Mouse (Mus musculus): ENCODE measurements around the gene Cdc27. TPM values are rescaled to one million over a fixed set of nuclear protein-coding genes. Genes with fewer than 3 reads are reported as not detected.
A peak's percentile ranks its signal among the peaks of the same experiment; 100 is the strongest.

Gene Cdc27
- total RNA-seq (2017): 28.5 and 39.0 TPM in 2 replicates

- peak; percentile 98 for ATAC-seq (ENCODE audit: extremely low read depth, insufficient number of reproducible peaks, low FRiP score, poor library complexity, severe bottlenecking)
Measured at GRCm38 (mm10) chr11:104550406-104550974, at the start of gene Cdc27, which contains the start of gene Myl4. Gene Cdc27 (minus strand): TSS chr11:104550620. Gene Myl4 (plus strand): TSS chr11:104550663.

GRCm38 (mm10) chr11:104599265-104599945, 49.0 kb upstream of the Cdc27 start:
- no peak for ATAC-seq (ENCODE audit: extremely low read depth, insufficient number of reproducible peaks, low FRiP score, poor library complexity, severe bottlenecking)

GRCm38 (mm10) chr11:104596365-104596764, 45.9 kb upstream of the Cdc27 start:
- 0 out of 2 replicates have a peak, but pooled peaks have one; percentile 9 for ATAC-seq (ENCODE audit: extremely low read depth, insufficient number of reproducible peaks, low FRiP score, poor library complexity, severe bottlenecking)

- no peak for ATAC-seq (ENCODE audit: extremely low read depth, insufficient number of reproducible peaks, low FRiP score, poor library complexity, severe bottlenecking)
Measured at GRCm38 (mm10) chr11:104592066-104592835, 41.8 kb upstream of the Cdc27 start.

GRCm38 (mm10) chr11:104590148-104590547, 39.7 kb upstream of the Cdc27 start:
- ATAC-seq (ENCODE audit: extremely low read depth, insufficient number of reproducible peaks, low FRiP score, poor library complexity, severe bottlenecking): peak; percentile 98

GRCm38 (mm10) chr11:104589570-104589969, 39.1 kb upstream of the Cdc27 start:
- ATAC-seq (ENCODE audit: extremely low read depth, insufficient number of reproducible peaks, low FRiP score, poor library complexity, severe bottlenecking): no peak

GRCm38 (mm10) chr11:104588513-104588912, 38.1 kb upstream of the Cdc27 start:
- ATAC-seq (ENCODE audit: extremely low read depth, insufficient number of reproducible peaks, low FRiP score, poor library complexity, severe bottlenecking): no peak

GRCm38 (mm10) chr11:104587904-104588303, 37.5 kb upstream of the Cdc27 start:
- no peak for ATAC-seq (ENCODE audit: extremely low read depth, insufficient number of reproducible peaks, low FRiP score, poor library complexity, severe bottlenecking)

- ATAC-seq (ENCODE audit: extremely low read depth, insufficient number of reproducible peaks, low FRiP score, poor library complexity, severe bottlenecking): no peak
Measured at GRCm38 (mm10) chr11:104585495-104585894, 35.1 kb upstream of the Cdc27 start.

GRCm38 (mm10) chr11:104582630-104583364, 32.4 kb upstream of the Cdc27 start:
- peak; percentile 84 for ATAC-seq (ENCODE audit: extremely low read depth, insufficient number of reproducible peaks, low FRiP score, poor library complexity, severe bottlenecking)

- ATAC-seq (ENCODE audit: extremely low read depth, insufficient number of reproducible peaks, low FRiP score, poor library complexity, severe bottlenecking): no peak
Measured at GRCm38 (mm10) chr11:104582308-104582606, 31.8 kb upstream of the Cdc27 start.

- peak; percentile 36; the same call in 1 of the 2 replicates for ATAC-seq (ENCODE audit: extremely low read depth, insufficient number of reproducible peaks, low FRiP score, poor library complexity, severe bottlenecking)
Measured at GRCm38 (mm10) chr11:104581446-104582307, 31.3 kb upstream of the Cdc27 start.

GRCm38 (mm10) chr11:104580606-104581005, 30.2 kb upstream of the Cdc27 start:
- no peak for ATAC-seq (ENCODE audit: extremely low read depth, insufficient number of reproducible peaks, low FRiP score, poor library complexity, severe bottlenecking)

GRCm38 (mm10) chr11:104580091-104580490, 29.7 kb upstream of the Cdc27 start:
- ATAC-seq (ENCODE audit: extremely low read depth, insufficient number of reproducible peaks, low FRiP score, poor library complexity, severe bottlenecking): no peak

- ATAC-seq (ENCODE audit: extremely low read depth, insufficient number of reproducible peaks, low FRiP score, poor library complexity, severe bottlenecking): no peak
Measured at GRCm38 (mm10) chr11:104579575-104579974, 29.2 kb upstream of the Cdc27 start.

- no peak for ATAC-seq (ENCODE audit: extremely low read depth, insufficient number of reproducible peaks, low FRiP score, poor library complexity, severe bottlenecking)
Measured at GRCm38 (mm10) chr11:104579084-104579483, 28.7 kb upstream of the Cdc27 start.

- no peak for ATAC-seq (ENCODE audit: extremely low read depth, insufficient number of reproducible peaks, low FRiP score, poor library complexity, severe bottlenecking)
Measured at GRCm38 (mm10) chr11:104578074-104578473, 27.7 kb upstream of the Cdc27 start.

GRCm38 (mm10) chr11:104576772-104577612, 26.6 kb upstream of the Cdc27 start:
- ATAC-seq (ENCODE audit: extremely low read depth, insufficient number of reproducible peaks, low FRiP score, poor library complexity, severe bottlenecking): no peak
